Mouse (Mus musculus) liver, postnatal 0 days (tissue): ENCODE data around the gene Grsf1.

Experiments used
- CTCF ChIP-seq: sonication (generic); IDR thresholded peaks from 2 replicates; pipeline ENCODE4 v1.5.1; 2016; ENCODE audit warnings: antibody characterized with exemption, low read depth
- EP300 ChIP-seq: IDR thresholded peaks from 2 replicates; pipeline ENCODE4 v1.6.1; 2016; ENCODE audit warnings: antibody characterized with exemption, low read depth, mild to moderate bottlenecking

GRCm38 (mm10) chr5:88631545-88631944 is 44.4 kb downstream of the Grsf1 start:
- no peak for TF ChIP-seq CTCF
- no peak for TF ChIP-seq EP300
